Mouse (Mus musculus) adrenal gland, postnatal 25 days (tissue): ENCODE results near the gene Pth1r. TPM values are rescaled to one million over a fixed set of nuclear protein-coding genes. Genes with fewer than 3 reads are reported as not detected.
A peak's percentile ranks its signal among the peaks of the same experiment; 100 is the strongest.
"Not testable (repeated sequence)": the region's sequence is repeated elsewhere in the genome, so short reads cannot be mapped to it uniquely, and the experiment has no call there.

Source experiments
- DNase-seq: peaks from one replicate; pipeline ENCODE4 v3.0.0; 2021; ENCODE audit warnings: mixed read lengths
- total RNA-seq: library from RNA; stranded (reverse); gene quantifications from 2 replicates; pipeline ENCODE4 v1.2.3, GENCODE M21; 2021

The Pth1r gene
- total RNA-seq, 1 experiment from 2014 or later, result 9.7 TPM

GRCm38 (mm10) chr9:110682697-110683096 is 64.2 kb downstream of the Pth1r start:
- DNase-seq, result not testable (repeated sequence)

GRCm38 (mm10) chr9:110682255-110682654 is 64.7 kb downstream of the Pth1r start:
- DNase-seq, result peak; percentile 49

- peak; percentile 36 for DNase-seq
Observed at GRCm38 (mm10) chr9:110681817-110682216, 65.1 kb downstream of the Pth1r start.

GRCm38 (mm10) chr9:110680736-110681507 is 66.0 kb downstream of the Pth1r start:
- DNase-seq, result no peak

- DNase-seq, result no peak
Observed at GRCm38 (mm10) chr9:110678886-110679285, 68.1 kb downstream of the Pth1r start.

- no peak for DNase-seq
Observed at GRCm38 (mm10) chr9:110676492-110676911, 70.4 kb downstream of the Pth1r start.

- DNase-seq, result no peak
Observed at GRCm38 (mm10) chr9:110673107-110673752, 73.7 kb downstream of the Pth1r start.

- DNase-seq, result peak; percentile 35
Observed at GRCm38 (mm10) chr9:110672462-110673106, 74.4 kb downstream of the Pth1r start.

Other genes with a start within 250 kb of the Pth1r start
- gene Setd2, start 214.5 kb downstream of the Pth1r start, total RNA-seq, result 93.7 and 94.5 TPM in 2 replicates
- 18.5 and 20.9 TPM in 2 replicates for gene Nradd, start 122.7 kb downstream of the Pth1r start, total RNA-seq
- 7.9 and 10.1 TPM in 2 replicates for gene Nbeal2, start 93.0 kb downstream of the Pth1r start, total RNA-seq
- gene Ccdc12, start 90.6 kb downstream of the Pth1r start, total RNA-seq, result 64.0 and 69.5 TPM in 2 replicates
- gene Myl3, start 5.3 kb downstream of the Pth1r start, total RNA-seq, result 1.2 TPM in 1 of 2 replicates, not detected in the other
- gene Prss42, start 51.0 kb upstream of the Pth1r start, total RNA-seq, result not detected in 2 replicates
- not detected in 2 replicates for gene Prss44, start 66.8 kb upstream of the Pth1r start, total RNA-seq
- not detected in 2 replicates for gene Prss43, start 79.5 kb upstream of the Pth1r start, total RNA-seq
- not detected in 2 replicates for gene Prss45, start 87.4 kb upstream of the Pth1r start, total RNA-seq
- gene Prss46, start 97.4 kb upstream of the Pth1r start, total RNA-seq, result not detected in 2 replicates
- gene Prss50, start 110.8 kb upstream of the Pth1r start, total RNA-seq, result not detected in 2 replicates
- gene Als2cl, start 132.7 kb upstream of the Pth1r start, total RNA-seq, result 19.7 and 22.1 TPM in 2 replicates
- 2.0 and 2.3 TPM in 2 replicates for gene Tmie, start 133.0 kb upstream of the Pth1r start, total RNA-seq
- gene Fam240a, start 169.7 kb upstream of the Pth1r start, total RNA-seq, result not detected in 2 replicates
- gene Tdgf1, start 199.0 kb upstream of the Pth1r start, total RNA-seq, result not detected in 2 replicates
- gene Lrrc2, start 204.4 kb upstream of the Pth1r start, total RNA-seq, result 8.9 and 10.5 TPM in 2 replicates
- 3.0 and 4.8 TPM in 2 replicates for gene Rtp3, start 243.4 kb upstream of the Pth1r start, total RNA-seq